Mouse (Mus musculus) ZHBTc4 (cell line): Measurements from ENCODE around the gene Picalm.

Experiments used
- DNase-seq: peaks from one replicate; pipeline ENCODE4 v3.0.0-alpha.2; 2011; ENCODE audit warnings: low read depth, low spot score

Picalm gene

GRCm38 (mm10) chr7:90131831-90132241 lies 1.8 kb downstream of the Picalm start:
- DNase-seq: no peak

GRCm38 (mm10) chr7:90132322-90132721 lies 2.3 kb downstream of the Picalm start:
- DNase-seq: no peak

GRCm38 (mm10) chr7:90136736-90137135 lies 6.7 kb downstream of the Picalm start:
- no peak for DNase-seq

GRCm38 (mm10) chr7:90138359-90138758 lies 8.3 kb downstream of the Picalm start:
- no peak for DNase-seq

GRCm38 (mm10) chr7:90140290-90140689 lies 10.3 kb downstream of the Picalm start:
- DNase-seq: no peak

- no peak for DNase-seq
These were observed 14.3 kb downstream of the Picalm start for GRCm38 (mm10) chr7:90144275-90144674.

GRCm38 (mm10) chr7:90144971-90145370 lies 15.0 kb downstream of the Picalm start:
- DNase-seq: no peak

GRCm38 (mm10) chr7:90145376-90145775 lies 15.4 kb downstream of the Picalm start:
- DNase-seq: no peak

GRCm38 (mm10) chr7:90145897-90146296 lies 15.9 kb downstream of the Picalm start:
- DNase-seq: no peak

- no peak for DNase-seq
These were observed 16.3 kb downstream of the Picalm start for GRCm38 (mm10) chr7:90146321-90146720.

GRCm38 (mm10) chr7:90148023-90148422 lies 18.0 kb downstream of the Picalm start:
- DNase-seq: no peak

- no peak for DNase-seq
These were observed 18.5 kb downstream of the Picalm start for GRCm38 (mm10) chr7:90148516-90148915.

- DNase-seq: peak; percentile 66
These were observed 20.3 kb downstream of the Picalm start for GRCm38 (mm10) chr7:90150311-90150710.

- DNase-seq: no peak
These were observed 28.0 kb downstream of the Picalm start for GRCm38 (mm10) chr7:90158034-90158433.

GRCm38 (mm10) chr7:90160598-90160997 lies 30.6 kb downstream of the Picalm start:
- DNase-seq: no peak

- DNase-seq: no peak
These were observed 34.3 kb downstream of the Picalm start for GRCm38 (mm10) chr7:90164276-90164675.

GRCm38 (mm10) chr7:90165970-90166369 lies 36.0 kb downstream of the Picalm start:
- DNase-seq: no peak

GRCm38 (mm10) chr7:90167777-90168176 lies 37.8 kb downstream of the Picalm start:
- DNase-seq: peak; percentile 10

- DNase-seq: no peak
These were observed 43.8 kb downstream of the Picalm start for GRCm38 (mm10) chr7:90173778-90174177.

- no peak for DNase-seq
These were observed 45.6 kb downstream of the Picalm start for GRCm38 (mm10) chr7:90175576-90175975.

GRCm38 (mm10) chr7:90180635-90181034 lies 50.6 kb downstream of the Picalm start:
- DNase-seq: no peak

GRCm38 (mm10) chr7:90200251-90200650 lies 70.2 kb downstream of the Picalm start:
- no peak for DNase-seq

- no peak for DNase-seq
These were observed 72.0 kb downstream of the Picalm start for GRCm38 (mm10) chr7:90201877-90202465.

GRCm38 (mm10) chr7:90203914-90204313 lies 73.9 kb downstream of the Picalm start:
- DNase-seq: no peak
